Mouse (Mus musculus) heart, adult 8-10 months (tissue): Measurements from ENCODE around the gene Casp6. TPM values are rescaled to one million over a fixed set of nuclear protein-coding genes. Genes with fewer than 3 reads are reported as not detected.
A peak's percentile ranks its signal among the peaks of the same experiment; 100 is the strongest.

Experiments used
- DNase-seq: peaks from one replicate; pipeline ENCODE4 v3.0.0; 2022; ENCODE audit warnings: low spot score
- total RNA-seq, 4 experiments: library from RNA; stranded (reverse); gene quantifications; 2 replicates each; pipeline ENCODE4 v1.2.4; 2022

Gene Casp6
- total RNA-seq, result 10 to 100 TPM in 3 of 4 experiments, 1 to 10 TPM in 1; 8.9 to 16.8 (median 11.6) TPM

GRCm38 (mm10) chr3:129901271-129901809 lies at the start of gene Casp6:
Casp6 (plus strand) TSS chr3:129901425.
- peak; percentile 67 for DNase-seq

GRCm38 (mm10) chr3:129862592-129862991 lies 38.6 kb upstream of the Casp6 start:
- no peak for DNase-seq

- peak; percentile 26 for DNase-seq
These were observed 37.5 kb upstream of the Casp6 start for GRCm38 (mm10) chr3:129863698-129864097.

GRCm38 (mm10) chr3:129877327-129877726 lies 23.9 kb upstream of the Casp6 start:
- DNase-seq, result no peak

GRCm38 (mm10) chr3:129878405-129879021 lies 22.7 kb upstream of the Casp6 start, which contains the start of gene Pla2g12a:
Pla2g12a (plus strand) TSS chr3:129878606.
- peak; percentile 86 for DNase-seq

GRCm38 (mm10) chr3:129879131-129879757 lies 22.0 kb upstream of the Casp6 start:
- DNase-seq, result peak; percentile 6

GRCm38 (mm10) chr3:129879913-129880312 lies 21.3 kb upstream of the Casp6 start:
- no peak for DNase-seq

- DNase-seq, result no peak
These were observed 20.2 kb upstream of the Casp6 start for GRCm38 (mm10) chr3:129880925-129881593.

GRCm38 (mm10) chr3:129885577-129885976 lies 15.6 kb upstream of the Casp6 start:
- DNase-seq, result no peak

- DNase-seq, result no peak
These were observed 14.8 kb upstream of the Casp6 start for GRCm38 (mm10) chr3:129886430-129886829.

- no peak for DNase-seq
These were observed 13.3 kb upstream of the Casp6 start for GRCm38 (mm10) chr3:129887779-129888517.

- no peak for DNase-seq
These were observed 9.2 kb upstream of the Casp6 start for GRCm38 (mm10) chr3:129892003-129892402.

GRCm38 (mm10) chr3:129893143-129893542 lies 8.1 kb upstream of the Casp6 start:
- no peak for DNase-seq

GRCm38 (mm10) chr3:129896591-129896990 lies 4.6 kb upstream of the Casp6 start:
- DNase-seq, result no peak

- DNase-seq, result no peak
These were observed 2.3 kb upstream of the Casp6 start for GRCm38 (mm10) chr3:129898886-129899285.

GRCm38 (mm10) chr3:129903369-129903768 lies 2.1 kb downstream of the Casp6 start:
- DNase-seq, result no peak

- DNase-seq, result no peak
These were observed 2.6 kb downstream of the Casp6 start for GRCm38 (mm10) chr3:129903866-129904265.

GRCm38 (mm10) chr3:129904381-129905132 lies 3.3 kb downstream of the Casp6 start:
- no peak for DNase-seq

- no peak for DNase-seq
These were observed 10.8 kb downstream of the Casp6 start for GRCm38 (mm10) chr3:129912025-129912424.

GRCm38 (mm10) chr3:129913241-129913640 lies 12.0 kb downstream of the Casp6 start:
- no peak for DNase-seq

- no peak for DNase-seq
These were observed 16.2 kb downstream of the Casp6 start for GRCm38 (mm10) chr3:129917424-129917823.
